8 mouse cellular contexts compared by ENCODE assay signal in the genomic region with DNA sequence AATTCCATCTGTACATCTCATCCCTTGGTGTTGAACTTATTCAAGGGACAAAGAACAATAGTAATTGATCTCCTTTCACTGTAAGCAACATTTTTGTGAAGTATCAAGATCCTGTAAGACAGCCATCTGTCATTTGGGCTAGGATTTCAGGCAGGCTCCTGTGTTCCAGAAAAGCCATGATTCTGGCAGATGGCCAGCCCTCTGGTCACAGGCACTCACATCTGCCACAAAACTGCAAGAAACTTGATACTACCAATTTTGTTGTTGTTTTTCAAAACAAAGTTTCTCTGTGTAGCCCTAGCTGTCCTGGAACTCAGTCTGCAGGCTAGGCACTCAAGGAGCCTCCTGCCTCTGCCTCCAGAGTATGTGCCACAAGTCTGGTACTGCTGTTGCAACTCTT.
DNase-seq lines count a peak whose midpoint lies in the region; ATAC-seq and TF ChIP-seq lines count a peak whose summit lies in the region.

No protein-coding gene starts in this region.

- ATAC-seq in kidney, embryonic 14.5 days (ENCODE audit: low FRiP score, low TSS enrichment) = no peak
- ATAC-seq in activated CD4-positive, CD25-positive, alpha-beta regulatory T cell, adult 4 months = no peak
- no peak for ATAC-seq in frontal cortex, adult (ENCODE audit: low TSS enrichment)

- no peaks in the 10 kb centered on the region for H3K36me3 ChIP-seq in kidney, embryonic 14.5 days (ENCODE audit: control insufficient read depth, insufficient read depth, low read length)

- no peak overlapping the region for H3K9ac ChIP-seq in kidney, embryonic 14.5 days (ENCODE audit: low read depth, low read length)

- no peaks in the 10 kb centered on the region for H3K4me1 ChIP-seq in kidney, embryonic 14.5 days (ENCODE audit: control insufficient read depth, insufficient read depth, low read length)

- no peaks in the 10 kb centered on the region for H3K27me3 ChIP-seq in kidney, embryonic 14.5 days (ENCODE audit: control insufficient read depth, insufficient read depth, low read length)

- no peak overlapping the region for H3K4me3 ChIP-seq in kidney, embryonic 14.5 days (ENCODE audit: low read length)
- H3K4me3 ChIP-seq in left cerebral cortex, adult 2 months = no peak overlapping the region

- no peak for TF ChIP-seq CTCF in brain, embryonic 14.5 days (IDR thresholded peaks at IDR 0.05; ENCODE audit: borderline replicate concordance, extremely low read depth, insufficient read depth, insufficient read length)
- no peak for TF ChIP-seq CTCF in left cerebral cortex, adult 2 months (IDR thresholded peaks at IDR 0.05)

- no peaks in the 10 kb centered on the region for H3K9me3 ChIP-seq in kidney, embryonic 14.5 days (ENCODE audit: control insufficient read depth, low read length)

- no peak overlapping the region for H3K4me2 ChIP-seq in kidney, embryonic 14.5 days (replicated peaks; ENCODE audit: low read depth, low read length)

- DNase-seq in kidney, postnatal 10 days = peak; percentile 52
- DNase-seq in Muller cell, postnatal 12 days (ENCODE audit: inconsistent ontology term) = peak; percentile 23
- DNase-seq in brain, embryonic 14.5 days (ENCODE audit: low read depth) = peak; percentile 69
- DNase-seq in heart, postnatal 4 days = peak; percentile 35
- DNase-seq in left cerebral cortex, adult 2 months (ENCODE audit: extremely low spot score in 1 of 2, low spot score in 2 of 2) = no peak

- intact Hi-C loops in left cerebral cortex, adult 2 months (cut with DNase I) = no loop called here

- no peak for TF ChIP-seq POLR2A in brain, embryonic 14.5 days (IDR thresholded peaks at IDR 0.05; ENCODE audit: borderline replicate concordance, extremely low read depth, insufficient read depth, insufficient read length, poor library complexity, severe bottlenecking)

- H3K27ac ChIP-seq in kidney, embryonic 14.5 days (ENCODE audit: low read depth, low read length) = no peak overlapping the region
- no peak overlapping the region for H3K27ac ChIP-seq in left cerebral cortex, adult 2 months

Comparison
In these comparisons a context has a peak if more than half of its experiments do, and no peak if none do; other contexts are left out.
1. DNase-seq: peak in kidney, postnatal 10 days (single experiment), Muller cell, postnatal 12 days (single experiment), brain, embryonic 14.5 days (single experiment) and heart, postnatal 4 days (single experiment); none in left cerebral cortex, adult 2 months (0 of 2).